Mouse (Mus musculus): Measurements from ENCODE around the gene Zbtb38.

The Zbtb38 gene

GRCm38 (mm10) chr9:96741365-96742085, 11.1 kb downstream of the Zbtb38 start:
- POLR2A ChIA-PET, result interaction anchor here (0.6 to 5.6 kb wide), 15 partner anchors 8 to 524 kb away, joined by 3 to 46 read pairs (median 4); partner anchors contain the start of gene Zbtb38 (in 1 of the 4)

GRCm38 (mm10) chr9:96740712-96741364, 11.8 kb downstream of the Zbtb38 start:
- ChIA-PET CTCF (interaction anchor here in 1 of 4 experiments (1.0 to 1.5 kb wide), 2 partner anchors 11 to 71 kb away, joined by 3 to 5 read pairs; no protein-coding TSS in a partner anchor), POLR2A (interaction anchor here in 3 of 4 experiments (0.6 to 5.6 kb wide), 15 partner anchors 8 to 523 kb away, joined by 3 to 46 read pairs (median 4); partner anchors contain the start of gene Zbtb38 (in 2 of the 3))

More at GRCm38 (mm10) chr9:96741365-96742085, 11.1 kb downstream of the Zbtb38 start:
- CTCF ChIA-PET, result interaction anchor here in 1 of 4 experiments (0.9 to 1.5 kb wide), 3 partner anchors 12 to 238 kb away, joined by 3 to 5 read pairs (median 3); no protein-coding TSS in a partner anchor

GRCm38 (mm10) chr9:96739808-96740711, 12.6 kb downstream of the Zbtb38 start:
- CTCF ChIA-PET, result interaction anchor here in 1 of 4 experiments (1.0 kb wide), 1 partner anchor 10 kb away, joined by 3 read pairs; no protein-coding TSS in a partner anchor
- POLR2A ChIA-PET, result interaction anchor here in 2 of 4 experiments (0.6 to 5.6 kb wide), 10 partner anchors 9 to 52 kb away, joined by 3 to 46 read pairs (median 6); partner anchors contain the start of gene Zbtb38 (in 2 of the 2)

GRCm38 (mm10) chr9:96738563-96739355, 13.9 kb downstream of the Zbtb38 start:
- CTCF ChIA-PET, result interaction anchor here in 2 of 4 experiments (0.6 to 0.7 kb wide), 3 partner anchors 9 to 150 kb away, joined by 4 to 5 read pairs (median 4); no protein-coding TSS in a partner anchor

GRCm38 (mm10) chr9:96735946-96736345, 16.7 kb downstream of the Zbtb38 start:
- ChIA-PET POLR2A (interaction anchor here in 1 of 4 experiments (0.7 to 1.4 kb wide), 6 partner anchors 11 to 404 kb away, joined by 3 to 5 read pairs (median 4); no protein-coding TSS in a partner anchor), CTCF (no interaction called here)

More at GRCm38 (mm10) chr9:96738563-96739355, 13.9 kb downstream of the Zbtb38 start:
- POLR2A ChIA-PET, result interaction anchor here in 2 of 4 experiments (0.6 to 5.6 kb wide), 6 partner anchors 8 to 375 kb away, joined by 3 to 46 read pairs (median 4); no protein-coding TSS in a partner anchor

- ChIA-PET POLR2A (interaction anchor here in 2 of 4 experiments (0.7 to 5.6 kb wide), 6 partner anchors 6 to 299 kb away, joined by 3 to 46 read pairs (median 3); partner anchors contain the start of gene Zbtb38 (in 1 of the 2)), CTCF (no interaction called here)
Observed at GRCm38 (mm10) chr9:96733425-96733717, 19.3 kb downstream of the Zbtb38 start.

- CTCF ChIA-PET, result no interaction called here
- POLR2A ChIA-PET, result interaction anchor here in 3 of 4 experiments (0.7 to 5.6 kb wide), 7 partner anchors 7 to 298 kb away, joined by 3 to 46 read pairs (median 3); partner anchors contain the start of gene Zbtb38 (in 1 of the 3)
Observed at GRCm38 (mm10) chr9:96732644-96733424, 19.8 kb downstream of the Zbtb38 start.

- ChIA-PET POLR2A (interaction anchor here in 3 of 4 experiments (0.7 to 5.6 kb wide), 4 partner anchors 8 to 21 kb away, joined by 3 to 46 read pairs (median 5); partner anchors contain the start of gene Zbtb38 (in 1 of the 3)), CTCF (no interaction called here)
Observed at GRCm38 (mm10) chr9:96731961-96732511, 20.6 kb downstream of the Zbtb38 start.

GRCm38 (mm10) chr9:96731039-96731895, 21.4 kb downstream of the Zbtb38 start:
- ChIA-PET POLR2A (interaction anchor here in 3 of 4 experiments (1.0 to 5.6 kb wide), 8 partner anchors 8 to 62 kb away, joined by 3 to 46 read pairs (median 9); partner anchors contain the start of gene Zbtb38 (in 2 of the 3)), CTCF (no interaction called here)

- ChIA-PET POLR2A (interaction anchor here (0.5 to 5.6 kb wide), 24 partner anchors 7 to 194 kb away, joined by 3 to 46 read pairs (median 6); partner anchors contain the start of gene Zbtb38 (in 2 of the 4)), CTCF (interaction anchor here in 1 of 4 experiments (1.3 to 1.6 kb wide), 2 partner anchors 13 to 61 kb away, joined by 3 to 6 read pairs; no protein-coding TSS in a partner anchor)
Observed at GRCm38 (mm10) chr9:96730311-96730625, 22.4 kb downstream of the Zbtb38 start.

- CTCF ChIA-PET, result interaction anchor here in 3 of 4 experiments (0.9 to 1.6 kb wide), 4 partner anchors 9 to 60 kb away, joined by 3 to 6 read pairs (median 4); no protein-coding TSS in a partner anchor
Observed at GRCm38 (mm10) chr9:96729537-96730310, 22.9 kb downstream of the Zbtb38 start.

GRCm38 (mm10) chr9:96728338-96729162, 24.1 kb downstream of the Zbtb38 start:
- POLR2A ChIA-PET, result interaction anchor here (0.5 to 5.6 kb wide), 22 partner anchors 8 to 67 kb away, joined by 3 to 46 read pairs (median 5); no protein-coding TSS in a partner anchor
- CTCF ChIA-PET, result interaction anchor here in 1 of 4 experiments (0.6 kb wide), 1 partner anchor 11 kb away, joined by 3 read pairs; no protein-coding TSS in a partner anchor

More at GRCm38 (mm10) chr9:96729537-96730310, 22.9 kb downstream of the Zbtb38 start:
- POLR2A ChIA-PET, result interaction anchor here (0.5 to 5.6 kb wide), 32 partner anchors 8 to 95 kb away, joined by 3 to 46 read pairs (median 4); partner anchors contain the start of gene Zbtb38 (in 2 of the 4)

GRCm38 (mm10) chr9:96727688-96728087, 24.9 kb downstream of the Zbtb38 start:
- CTCF ChIA-PET, result interaction anchor here in 1 of 4 experiments (0.6 kb wide), 1 partner anchor 10 kb away, joined by 3 read pairs; no protein-coding TSS in a partner anchor
- POLR2A ChIA-PET, result interaction anchor here in 3 of 4 experiments (1.1 to 5.6 kb wide), 7 partner anchors 9 to 58 kb away, joined by 3 to 46 read pairs (median 9); no protein-coding TSS in a partner anchor

All from embryonic stem cell, embryonic (primary cell).